Mouse (Mus musculus) erythroblast, embryonic 14.5 days (primary cell): ENCODE results near the gene Jmjd7. TPM values are rescaled to one million over a fixed set of nuclear protein-coding genes. Genes with fewer than 3 reads are reported as not detected.

ENCODE experiments used
- H3K27me3 ChIP-seq: 2 replicates; pipeline ENCODE4 v1.6.1; 2012; ENCODE audit warnings: inconsistent platforms; ENCODE audit not compliant: control insufficient read depth
- H3K36me3 ChIP-seq: 2 replicates; pipeline ENCODE4 v1.6.1; 2012; ENCODE audit warnings: mild to moderate bottlenecking, inconsistent platforms; ENCODE audit not compliant: control insufficient read depth
- H3K4me1 ChIP-seq: 2 replicates; pipeline ENCODE4 v1.6.1; 2012; ENCODE audit warnings: inconsistent platforms; ENCODE audit not compliant: control insufficient read depth
- H3K4me3 ChIP-seq: replicated peaks from 2 replicates; pipeline ENCODE3; 2012; ENCODE audit warnings: moderate library complexity, mild to moderate bottlenecking, inconsistent platforms
- H3K9me3 ChIP-seq: 2 replicates; pipeline ENCODE4 v1.6.1; 2012; ENCODE audit warnings: low read length, inconsistent platforms, mixed read lengths; ENCODE audit not compliant: control insufficient read depth
- GATA1 ChIP-seq: IDR thresholded peaks from 2 replicates; pipeline ENCODE4 v1.6.1; 2012; ENCODE audit warnings: low read length, inconsistent platforms, mixed read lengths
- TAL1 ChIP-seq: IDR thresholded peaks from 3 replicates; pipeline ENCODE4 v1.6.1; 2012; ENCODE audit warnings: low read length, inconsistent platforms, mixed read lengths
- polyA plus RNA-seq: library from polyadenylated mRNA; stranded (reverse); fragments of >175 nt; gene quantifications from 2 replicates; pipeline ENCODE4 v1.2.3, GENCODE M21; 2012

Gene Jmjd7
- 0.44 and 0.82 TPM in 2 replicates for polyA plus RNA-seq

DNA sequence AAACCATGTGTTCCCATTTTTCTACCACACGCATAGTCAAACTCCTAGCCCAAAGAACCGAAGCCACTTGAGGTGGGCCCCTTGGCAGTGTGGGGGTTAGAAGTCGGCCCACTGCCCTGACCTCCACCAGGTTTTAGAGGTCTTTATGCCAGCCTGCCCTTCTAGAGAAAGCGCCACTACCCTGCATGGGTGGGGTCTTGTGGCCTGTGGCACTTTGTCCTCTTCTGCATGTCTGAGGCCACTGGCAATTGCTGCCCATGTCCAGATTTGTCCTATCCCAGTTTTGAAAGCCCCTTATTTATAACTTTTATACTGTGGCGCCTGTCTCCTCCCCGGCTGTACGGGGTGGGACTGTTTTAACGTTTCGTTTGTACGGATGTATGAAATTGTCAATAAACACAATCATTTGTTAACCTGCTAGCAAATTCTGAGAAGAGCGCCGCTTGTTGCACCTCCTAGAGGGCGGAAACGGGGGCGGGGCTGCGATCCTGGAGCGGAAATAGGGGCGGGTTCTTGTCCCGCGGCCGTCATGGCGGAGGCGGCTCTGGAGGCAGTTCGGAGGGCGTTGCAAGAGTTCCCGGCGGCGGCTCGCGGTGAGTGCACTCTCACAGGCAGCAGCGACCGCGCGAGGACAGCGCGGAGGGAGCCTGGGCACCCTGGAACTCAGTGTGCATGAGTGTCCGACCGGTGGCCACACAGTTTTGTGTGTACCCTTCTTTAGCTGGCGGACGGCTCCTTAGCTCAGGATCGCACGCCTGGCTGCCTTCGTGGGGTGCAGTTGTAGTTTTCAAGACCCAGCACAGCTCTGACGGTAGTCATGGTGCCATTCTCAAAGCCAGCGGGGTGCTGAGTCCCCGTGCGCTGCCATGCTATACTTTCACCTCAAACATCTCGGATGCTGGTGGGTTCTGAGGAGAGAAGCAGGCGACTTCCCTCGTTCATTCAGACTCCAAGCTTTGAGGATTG, at the start of gene Jmjd7, which contains the start of gene Gm28042:
Gene Jmjd7 (plus strand): TSS at position 500 of the 966 bp plus-strand sequence.
Gene Gm28042 (plus strand): TSS at position 510 of the 966 bp plus-strand sequence.
- no peaks in the 10 kb centered on the region for H3K9me3 ChIP-seq
- H3K36me3 ChIP-seq: peaks cover 27% of the 10 kb centered on the region
- peaks cover 33% of the 10 kb centered on the region for H3K4me1 ChIP-seq
- no peaks in the 10 kb centered on the region for H3K27me3 ChIP-seq
- H3K4me3 ChIP-seq: peak within 1 kb of the TSS; percentile 83
- TF ChIP-seq GATA1 (no peak), TAL1 (no peak)

DNA sequence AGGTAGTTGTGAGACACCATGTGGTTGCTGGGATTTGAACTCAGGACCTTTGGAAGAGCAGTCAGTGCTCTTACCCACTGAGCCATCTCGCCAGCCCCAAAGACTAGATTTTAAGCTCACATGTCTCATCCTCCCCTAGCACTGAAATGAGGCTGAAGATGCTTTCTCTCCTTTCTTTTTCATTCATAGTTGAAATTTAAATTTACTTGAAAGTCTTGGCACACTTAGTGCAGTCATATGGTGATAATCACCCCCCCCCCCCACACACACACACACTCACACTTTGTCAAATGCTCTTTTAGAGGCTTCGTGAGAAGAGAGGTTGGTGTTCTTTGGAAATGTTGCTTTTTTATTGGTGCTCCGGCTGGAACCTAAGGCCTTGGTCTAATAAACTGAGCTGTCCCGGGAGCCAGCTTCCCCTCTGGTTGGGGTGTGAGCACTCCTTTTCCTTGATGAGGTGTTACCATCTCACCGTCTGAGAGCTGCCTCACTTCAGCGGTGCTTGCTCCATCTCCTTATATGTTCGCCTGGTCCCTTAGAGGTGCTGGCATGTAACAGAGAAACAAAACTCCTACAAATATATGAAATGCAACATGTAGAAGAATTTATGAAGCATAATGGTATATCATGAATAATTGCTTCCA, 46.8 kb upstream of the Jmjd7 start:
- no peak overlapping the region for H3K4me3 ChIP-seq
- H3K4me1 ChIP-seq: 0 out of 2 replicates have a peak, but pooled peaks cover 1% of the 10 kb centered on the region
- TF ChIP-seq GATA1: no peak
- no peak for TF ChIP-seq TAL1
- H3K27me3 ChIP-seq: no peaks in the 10 kb centered on the region
- no peaks in the 10 kb centered on the region for H3K36me3 ChIP-seq
- no peaks in the 10 kb centered on the region for H3K9me3 ChIP-seq

DNA sequence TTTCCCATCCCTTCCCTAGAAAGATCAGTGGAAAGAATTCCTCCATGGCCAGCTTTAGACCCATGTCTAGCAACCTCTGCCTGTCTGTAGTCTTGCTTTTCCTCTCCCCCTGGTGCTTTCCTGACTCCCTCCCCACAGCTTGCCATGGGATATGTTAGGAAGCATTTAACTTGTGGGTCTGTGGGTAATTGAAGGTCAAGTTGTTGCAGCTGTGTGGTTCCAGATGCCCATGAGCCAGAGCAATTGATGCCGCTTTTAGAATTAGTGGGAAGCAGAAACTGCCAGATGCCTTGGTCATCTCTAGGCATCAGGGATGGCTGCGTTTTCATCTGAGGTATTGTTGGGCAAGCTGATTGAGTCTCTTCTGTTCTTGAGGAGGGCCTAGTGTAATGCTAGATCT, 45.7 kb upstream of the Jmjd7 start:
- TF ChIP-seq TAL1: no peak
- no peak for TF ChIP-seq GATA1
- H3K36me3 ChIP-seq: no peaks in the 10 kb centered on the region
- no peak overlapping the region for H3K4me3 ChIP-seq
- H3K9me3 ChIP-seq: no peaks in the 10 kb centered on the region
- no peaks in the 10 kb centered on the region for H3K27me3 ChIP-seq
- H3K4me1 ChIP-seq: peaks cover 3% of the 10 kb centered on the region; the same call in 1 of the 2 replicates

DNA sequence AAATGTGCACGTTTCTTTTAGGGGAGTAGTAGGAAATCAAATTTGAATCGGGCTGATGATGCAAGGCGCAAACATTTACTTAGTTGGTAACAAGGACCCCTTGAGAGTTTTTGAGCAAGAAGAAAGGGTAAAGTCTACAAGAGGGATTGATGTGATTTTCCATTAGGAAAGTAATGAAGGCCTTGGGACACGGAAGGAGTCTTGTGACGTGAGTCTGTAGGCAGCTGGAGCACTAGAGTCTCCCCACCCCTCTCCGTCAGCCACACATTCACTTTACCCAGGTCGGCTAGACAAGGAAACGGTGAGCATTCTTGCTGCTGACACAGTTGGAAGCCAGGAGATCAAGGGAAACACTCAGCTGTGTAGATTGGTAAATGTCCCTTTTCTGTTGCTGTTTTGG, 41.4 kb upstream of the Jmjd7 start:
- H3K27me3 ChIP-seq: no peaks in the 10 kb centered on the region
- H3K36me3 ChIP-seq: no peaks in the 10 kb centered on the region
- H3K9me3 ChIP-seq: no peaks in the 10 kb centered on the region
- peaks cover 2% of the 10 kb centered on the region; the same call in 1 of the 2 replicates for H3K4me1 ChIP-seq
- no peak for TF ChIP-seq TAL1
- no peak for TF ChIP-seq GATA1
- no peak overlapping the region for H3K4me3 ChIP-seq

DNA sequence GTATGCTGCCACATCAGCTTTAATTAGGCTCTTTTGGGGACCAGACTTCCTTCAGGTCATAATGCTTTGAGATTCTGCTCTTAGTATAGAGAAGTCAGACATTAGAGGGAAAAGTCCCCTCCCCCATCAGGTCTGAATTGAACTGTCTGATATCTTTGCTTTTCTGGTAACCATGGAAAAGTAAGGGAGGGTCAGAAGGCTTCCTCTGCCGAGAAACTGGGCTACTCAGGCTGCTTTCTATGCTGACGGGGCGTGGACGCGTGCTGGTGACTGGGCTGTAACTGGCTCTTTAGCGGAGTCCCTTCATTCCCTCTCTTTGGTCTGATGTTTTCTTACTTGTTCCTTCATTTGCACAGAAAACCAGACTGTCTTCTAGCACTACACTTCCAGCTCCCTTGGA, 40.9 kb upstream of the Jmjd7 start:
- Histone ChIP-seq H3K36me3 (no peaks in the 10 kb centered on the region), H3K27me3 (no peaks in the 10 kb centered on the region), H3K4me1 (peaks cover 2% of the 10 kb centered on the region; the same call in 1 of the 2 replicates), H3K9me3 (no peaks in the 10 kb centered on the region), H3K4me3 (no peak overlapping the region)
- TF ChIP-seq TAL1 (no peak), GATA1 (no peak)

DNA sequence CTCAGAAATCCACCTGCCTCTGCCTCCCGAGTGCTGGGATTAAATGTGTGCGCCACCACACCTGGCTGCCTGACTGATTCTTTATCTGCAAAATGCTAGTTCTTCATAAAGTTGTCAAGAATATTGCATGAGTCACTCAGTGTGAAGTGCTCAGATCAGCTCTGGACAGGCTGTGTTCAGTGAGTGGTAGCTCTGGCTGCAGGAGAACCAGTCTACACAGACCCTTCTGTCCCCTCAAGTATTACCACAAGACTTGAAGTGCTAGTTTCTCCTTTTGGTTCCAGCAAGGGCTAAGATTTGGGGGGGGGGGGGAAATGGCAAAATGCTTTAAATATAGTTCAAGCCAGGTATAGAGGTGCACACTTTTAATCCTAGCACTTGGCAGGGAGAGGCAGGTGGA, 39.8 kb upstream of the Jmjd7 start:
- no peaks in the 10 kb centered on the region for H3K36me3 ChIP-seq
- H3K27me3 ChIP-seq: no peaks in the 10 kb centered on the region
- H3K9me3 ChIP-seq: no peaks in the 10 kb centered on the region
- H3K4me3 ChIP-seq: no peak overlapping the region
- H3K4me1 ChIP-seq: peaks cover 4% of the 10 kb centered on the region
- TF ChIP-seq GATA1: no peak
- TF ChIP-seq TAL1: no peak

DNA sequence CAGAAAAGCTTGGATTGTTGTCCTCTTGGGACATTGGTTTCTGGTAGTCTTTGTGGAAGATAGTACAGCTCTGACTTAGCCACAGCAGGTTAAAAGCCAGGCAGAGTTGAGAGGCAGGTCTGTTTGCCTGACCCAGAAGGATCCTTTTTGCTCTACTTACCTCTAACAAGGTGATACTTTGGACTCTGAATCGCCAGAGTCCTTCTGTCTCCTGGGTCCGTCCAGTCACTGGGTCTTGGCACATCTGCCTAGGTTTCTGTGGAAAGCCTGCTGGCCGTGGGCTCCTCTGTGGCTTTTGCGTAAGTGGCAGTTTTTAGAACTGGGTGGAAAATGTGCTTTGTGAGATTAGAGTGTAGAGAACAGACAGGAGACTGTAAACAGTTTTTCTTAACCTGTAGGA, 38.3 kb upstream of the Jmjd7 start:
- no peak for TF ChIP-seq GATA1
- no peak for TF ChIP-seq TAL1
- no peak overlapping the region for H3K4me3 ChIP-seq
- no peaks in the 10 kb centered on the region for H3K9me3 ChIP-seq
- no peaks in the 10 kb centered on the region for H3K27me3 ChIP-seq
- H3K36me3 ChIP-seq: no peaks in the 10 kb centered on the region
- H3K4me1 ChIP-seq: peaks cover 5% of the 10 kb centered on the region

DNA sequence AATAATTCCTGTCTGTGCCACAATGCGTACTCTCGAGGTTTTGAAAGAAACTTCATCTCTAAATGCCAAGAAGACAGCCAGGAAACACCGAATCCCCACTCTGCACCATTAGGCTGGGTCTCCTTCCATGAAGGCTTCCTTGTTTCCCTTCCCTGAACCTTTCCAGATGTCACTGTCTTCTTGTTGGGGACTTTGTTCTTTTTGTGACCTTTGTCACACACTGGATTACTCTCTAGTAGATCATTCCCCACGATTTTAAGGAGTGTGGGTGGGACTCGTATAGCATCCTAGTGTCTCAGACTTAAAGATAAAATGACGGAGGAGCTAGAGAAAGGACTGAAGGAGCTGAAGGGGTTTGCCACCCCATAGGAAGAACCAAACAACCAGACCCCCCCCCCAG, 36.4 kb upstream of the Jmjd7 start:
- Histone ChIP-seq H3K4me3 (no peak overlapping the region), H3K9me3 (no peaks in the 10 kb centered on the region), H3K27me3 (no peaks in the 10 kb centered on the region), H3K4me1 (peaks cover 5% of the 10 kb centered on the region), H3K36me3 (no peaks in the 10 kb centered on the region)
- TF ChIP-seq GATA1 (no peak), TAL1 (no peak)

DNA sequence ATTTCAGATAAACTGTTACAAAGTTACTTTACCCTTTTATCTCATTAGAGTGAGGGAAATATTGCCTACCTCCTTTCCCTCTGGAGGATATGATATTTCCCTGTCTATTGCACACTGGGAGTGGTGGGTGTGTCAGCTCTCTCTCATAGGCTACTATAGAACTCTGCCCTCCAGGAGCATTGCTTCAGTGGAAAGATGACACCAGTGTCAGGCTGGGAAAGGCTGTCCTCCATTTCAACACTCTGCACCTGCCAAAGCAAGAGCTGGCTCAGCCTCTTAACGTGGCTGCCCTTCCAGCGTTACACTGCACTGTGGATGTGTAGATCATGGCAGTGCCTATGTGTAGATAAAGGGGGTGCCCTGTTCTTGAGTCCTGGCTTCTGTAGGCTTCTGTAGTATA, 34.9 kb upstream of the Jmjd7 start:
- Histone ChIP-seq H3K36me3 (no peaks in the 10 kb centered on the region), H3K4me1 (peaks cover 3% of the 10 kb centered on the region), H3K27me3 (no peaks in the 10 kb centered on the region), H3K4me3 (no peak overlapping the region), H3K9me3 (no peaks in the 10 kb centered on the region)
- no peak for TF ChIP-seq GATA1
- TF ChIP-seq TAL1: no peak
